Mouse (Mus musculus) bone marrow macrophage, adult 2 months (primary cell): Measurements from ENCODE around the gene Igf2r.

Experiments used
- CTCF ChIP-seq: IDR thresholded peaks from 2 replicates; pipeline ENCODE4 v1.5.1; 2012; ENCODE audit warnings: low read depth, mild to moderate bottlenecking, low read length, moderate library complexity
- POLR2A ChIP-seq: IDR thresholded peaks from 2 replicates; pipeline ENCODE4 v1.6.1; 2012; ENCODE audit warnings: mild to moderate bottlenecking, low read depth, low read length, borderline replicate concordance

- TF ChIP-seq CTCF (no peak), POLR2A (no peak)
These were observed 79.9 kb downstream of the Igf2r start for GRCm38 (mm10) chr17:12689537-12689936.
